Mouse (Mus musculus) CH12.LX (cell line): ENCODE results near the gene Slc7a6. TPM values are rescaled to one million over a fixed set of nuclear protein-coding genes. Genes with fewer than 3 reads are reported as not detected.

Experiments used
- DNase-seq: peaks from one replicate; pipeline ENCODE4 v3.0.0-alpha.2; 2013; ENCODE audit errors: extremely low read depth
- H3K27ac ChIP-seq: 2 replicates; pipeline ENCODE4 v1.5.1; 2012; ENCODE audit warnings: low read depth, mild to moderate bottlenecking, control low read depth, moderate library complexity; ENCODE audit not compliant: insufficient read depth
- H3K27me3 ChIP-seq: replicated peaks from 2 replicates; pipeline ENCODE3; 2012; ENCODE audit warnings: inconsistent platforms
- H3K36me3 ChIP-seq, 2 experiments: replicated peaks in 1 of 2; 2 replicates each; pipeline versions ENCODE3 to v1.6.1; 2012; ENCODE audit warnings: inconsistent platforms in 1 of 2, low read length in 1 of 2, mild to moderate bottlenecking in 1 of 2, mixed read lengths in 1 of 2, moderate library complexity in 1 of 2; ENCODE audit not compliant: control insufficient read depth in 1 of 2, insufficient read depth in 1 of 2
- H3K4me1 ChIP-seq, 2 experiments: 2 replicates each; pipeline ENCODE4 v1.6.1; 2012; ENCODE audit warnings: inconsistent platforms in 1 of 2, moderate library complexity in 1 of 2; ENCODE audit not compliant: insufficient read depth in 2 of 2, control insufficient read depth in 1 of 2
- H3K4me2 ChIP-seq: 2 replicates; pipeline ENCODE4 v1.6.1; 2012; ENCODE audit warnings: low read depth, mild to moderate bottlenecking, control low read depth; ENCODE audit not compliant: poor library complexity, insufficient read depth, severe bottlenecking
- H3K4me3 ChIP-seq, 3 experiments: fragments of 150-350 bp in 1 of 3; sonication (generic) in 1 of 3; replicated peaks in 1 of 3; 2 replicates each; pipeline versions ENCODE3 to v1.5.1; 2011 to 2012; ENCODE audit warnings: low read depth in 2 of 3, low read length in 2 of 3, mild to moderate bottlenecking in 2 of 3, moderate library complexity in 2 of 3, control low read depth in 1 of 3, improper control_type of control experiment in 1 of 3, inconsistent platforms in 1 of 3, mixed read lengths in 1 of 3; ENCODE audit not compliant: poor library complexity in 1 of 3
- H3K79me2 ChIP-seq: replicated peaks from 2 replicates; pipeline ENCODE4 v1.6.1; 2012; ENCODE audit warnings: mild to moderate bottlenecking, moderate library complexity; ENCODE audit not compliant: control insufficient read depth, poor library complexity, insufficient read depth, severe bottlenecking; ENCODE audit errors: extremely low read depth
- H3K9ac ChIP-seq: 2 replicates; pipeline ENCODE4 v1.6.1; 2012; ENCODE audit warnings: low read depth, mild to moderate bottlenecking, control low read depth, moderate library complexity; ENCODE audit not compliant: insufficient read depth
- H3K9me3 ChIP-seq: replicated peaks from 2 replicates; pipeline ENCODE3; 2012; ENCODE audit warnings: low read length, inconsistent platforms, mixed read lengths
- BHLHE40 ChIP-seq: IDR thresholded peaks from 2 replicates; pipeline ENCODE4 v1.6.1; 2011; ENCODE audit warnings: mild to moderate bottlenecking, low read depth, low read length, improper control_type of control experiment
- CHD1 ChIP-seq: IDR thresholded peaks from 2 replicates; pipeline ENCODE4 v1.6.1; 2012; ENCODE audit warnings: low read depth, low read length, improper control_type of control experiment, inconsistent platforms
- CTCF ChIP-seq, 2 experiments: IDR thresholded peaks in 1 of 2; conservative IDR thresholded peaks in 1 of 2; 2 replicates each; pipeline ENCODE4 v1.5.1; 2011 to 2012; ENCODE audit warnings: low read depth in 2 of 2, low read length in 2 of 2, improper control_type of control experiment in 1 of 2, inconsistent platforms in 1 of 2, mild to moderate bottlenecking in 1 of 2, moderate library complexity in 1 of 2
- GABPA ChIP-seq: IDR thresholded peaks from 2 replicates; pipeline ENCODE4 v1.6.1; 2012; ENCODE audit warnings: low read depth, low read length, improper control_type of control experiment, inconsistent platforms; ENCODE audit not compliant: insufficient replicate concordance
- HCFC1 ChIP-seq: IDR thresholded peaks from 2 replicates; pipeline ENCODE4 v1.6.1; 2012; ENCODE audit warnings: low read depth, mild to moderate bottlenecking, inconsistent platforms, low read length, improper control_type of control experiment
- IRF4 ChIP-seq: IDR thresholded peaks from 2 replicates; pipeline ENCODE4 v1.6.1; 2014; ENCODE audit warnings: low read depth, mild to moderate bottlenecking, inconsistent platforms, low read length, improper control_type of control experiment
- JUN ChIP-seq: IDR thresholded peaks from 2 replicates; pipeline ENCODE4 v1.6.1; 2011; ENCODE audit warnings: low read depth, mild to moderate bottlenecking, low read length, improper control_type of control experiment, moderate library complexity; ENCODE audit not compliant: insufficient read depth
- MAFK ChIP-seq: IDR thresholded peaks from 2 replicates; pipeline ENCODE4 v1.6.1; 2011; ENCODE audit warnings: low read length, improper control_type of control experiment; ENCODE audit not compliant: insufficient replicate concordance
- NELFE ChIP-seq: IDR thresholded peaks from 2 replicates; pipeline ENCODE4 v1.6.1; 2011; ENCODE audit warnings: low read depth, low read length, improper control_type of control experiment
- NRF1 ChIP-seq: IDR thresholded peaks from 2 replicates; pipeline ENCODE4 v1.6.1; 2014; ENCODE audit warnings: low read depth, mild to moderate bottlenecking, inconsistent platforms, low read length, improper control_type of control experiment, moderate library complexity
- POLR2AphosphoS2 ChIP-seq: IDR thresholded peaks from 2 replicates; pipeline ENCODE4 v1.6.1; 2011; ENCODE audit warnings: low read depth, low read length, improper control_type of control experiment
- TBP ChIP-seq: conservative IDR thresholded peaks from 2 replicates; pipeline ENCODE4 v1.6.1; 2011; ENCODE audit warnings: low read depth, low read length, improper control_type of control experiment
- UBTF ChIP-seq: IDR thresholded peaks from 2 replicates; pipeline ENCODE4 v1.6.1; 2012; ENCODE audit warnings: low read depth, mild to moderate bottlenecking, inconsistent platforms, low read length, improper control_type of control experiment, moderate library complexity
- USF1 ChIP-seq: IDR thresholded peaks from 2 replicates; pipeline ENCODE4 v1.6.1; 2014; ENCODE audit warnings: low read depth, mild to moderate bottlenecking, inconsistent platforms, low read length, improper control_type of control experiment
- ZMIZ1 ChIP-seq: IDR thresholded peaks from 2 replicates; pipeline ENCODE4 v1.6.1; 2012; ENCODE audit warnings: low read depth, mild to moderate bottlenecking, inconsistent platforms, low read length, improper control_type of control experiment
- ZNF384 ChIP-seq: IDR thresholded peaks from 2 replicates; pipeline ENCODE4 v1.6.1; 2012; ENCODE audit warnings: low read depth, low read length, improper control_type of control experiment, inconsistent platforms
- dilution Hi-C: fragments of 300-500 bp; cut with MboI; formaldehyde crosslinking; loops from 2 replicates; pipeline ENCODE4 v1.14.3; 2020; ENCODE audit warnings: low sequenced_read_pairs; ENCODE audit not compliant: extremely low pct_unique_long_range_greater_than_20kb, extremely low pct_ligation_motif_present
- in situ Hi-C: fragments of 300-500 bp; cut with MboI; formaldehyde crosslinking; loops from 3 replicates; pipeline ENCODE4 v1.14.3; 2019; ENCODE audit warnings: low sequenced_read_pairs, low pct_ligation_motif_present, low pct_unique_long_range_greater_than_20kb, mixed read lengths
- polyA plus RNA-seq: library from polyadenylated mRNA; unstranded; fragments of >175 nt; gene quantifications from 2 replicates; pipeline ENCODE4 v1.2.1, GENCODE M21; 2012; ENCODE audit warnings: low read depth; ENCODE audit not compliant: insufficient read length
- total RNA-seq, 2 experiments: library from RNA; depleted of rRNA; stranded (reverse); fragments of 300-350 nt in 1 of 2; fragments of >200 nt in 1 of 2; gene quantifications; 2 replicates each; pipeline ENCODE4 v1.2.3; 2012 to 2014

Slc7a6 gene
- total and polyA plus RNA-seq, 3 experiments = 24.2 to 61.8 (median 32.6) TPM

DNA sequence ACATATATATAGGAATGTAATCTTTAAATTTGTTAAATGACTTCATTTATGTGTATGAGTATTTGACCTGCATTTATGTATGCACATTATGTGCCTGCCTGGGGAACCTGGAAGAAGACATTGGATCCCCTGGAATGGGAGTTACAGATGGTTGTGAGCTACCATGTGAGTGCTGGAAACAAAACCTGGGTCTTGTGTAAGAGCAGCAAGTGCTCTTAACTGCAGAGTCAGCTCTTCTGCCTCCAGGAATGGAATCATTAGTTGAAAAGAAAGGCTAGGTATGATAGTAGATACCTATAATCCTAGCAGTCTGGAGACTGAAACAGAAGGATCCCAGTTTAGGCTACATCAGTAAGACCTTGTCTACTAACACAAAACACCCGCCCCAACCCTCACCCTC lies 42.6 kb upstream of the Slc7a6 start:
- Histone ChIP-seq H3K36me3 (peaks cover 53 to 96% of the 10 kb centered on the region in 2 experiments), H3K4me2 (no peak overlapping the region), H3K79me2 (peaks cover 6% of the 10 kb centered on the region; the same call in 1 of the 2 replicates), H3K4me1 (no peaks in the 10 kb centered on the region), H3K9ac (no peak overlapping the region), H3K27me3 (no peaks in the 10 kb centered on the region), H3K4me3 (no peak overlapping the region), H3K9me3 (no peaks in the 10 kb centered on the region), H3K27ac (no peak overlapping the region)
- dilution Hi-C loops = no loop called here
- in situ Hi-C loops = no loop called here
- TF ChIP-seq MAFK (0 out of 2 replicates have a peak, but pooled peaks have one; percentile 13), NELFE (no peak)
- no peak for DNase-seq

DNA sequence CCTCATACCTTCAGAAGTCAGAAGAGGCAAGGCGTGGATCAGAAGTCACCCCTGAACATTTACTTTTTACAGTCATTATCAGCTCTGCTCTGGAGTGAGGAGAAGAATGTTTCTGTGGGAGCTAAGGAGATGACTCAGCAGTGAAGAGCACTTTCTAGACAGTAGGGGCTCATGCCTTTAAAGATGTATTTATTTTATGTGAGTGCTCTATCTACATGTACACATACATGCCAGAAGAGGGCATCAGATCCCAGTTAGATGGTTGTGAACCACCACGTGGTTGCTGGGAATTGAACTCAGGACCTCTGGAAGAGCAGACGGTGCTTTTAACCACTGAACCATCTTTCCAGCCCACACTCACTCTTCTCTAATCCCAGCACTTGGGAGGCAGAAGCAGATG lies 41.6 kb upstream of the Slc7a6 start:
- Histone ChIP-seq H3K9me3 (no peaks in the 10 kb centered on the region), H3K4me1 (no peaks in the 10 kb centered on the region), H3K79me2 (peaks cover 6% of the 10 kb centered on the region; the same call in 1 of the 2 replicates), H3K27ac (no peak overlapping the region), H3K4me2 (no peak overlapping the region), H3K27me3 (no peaks in the 10 kb centered on the region), H3K4me3 (no peak overlapping the region), H3K36me3 (peaks cover 55 to 96% of the 10 kb centered on the region in 2 experiments), H3K9ac (no peak overlapping the region)
- in situ Hi-C loops = no loop called here
- dilution Hi-C loops = no loop called here
- TF ChIP-seq CTCF (conservative IDR thresholded peaks at IDR 0.05 in 1 of 2, IDR thresholded peaks at IDR 0.05 in 1 of 2; ENCODE audit: low read depth in 2 of 2, low read length in 2 of 2) (peak in 1 of 2 experiments; percentile 23; a peak in 1 of 4 replicates), JUN (no peak)
- DNase-seq = no peak

DNA sequence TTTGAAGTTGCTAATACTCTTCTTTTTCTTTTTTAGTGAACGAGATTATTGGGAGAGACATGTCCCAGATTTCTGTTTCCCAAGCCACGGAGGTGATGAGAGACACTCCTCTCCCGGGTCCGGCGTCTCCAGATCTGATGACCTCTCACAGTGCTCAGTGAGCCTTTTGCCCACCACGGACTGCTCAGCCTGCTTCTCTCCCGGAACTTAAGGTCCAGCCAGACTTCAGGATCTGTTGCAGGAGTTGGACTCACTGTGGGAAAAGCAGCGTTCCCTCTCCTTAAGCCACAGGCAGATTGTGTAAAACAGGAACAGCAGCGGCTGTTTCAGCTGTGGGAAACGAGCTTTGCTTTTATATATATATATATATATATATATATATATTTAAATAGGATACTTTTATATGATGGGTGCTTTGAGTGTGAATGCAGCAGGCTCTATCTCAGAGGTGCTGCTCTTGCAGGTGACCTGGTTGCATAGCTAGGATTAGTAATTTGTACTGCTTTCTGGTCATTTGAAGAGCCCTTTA lies 40.7 kb upstream of the Slc7a6 start:
- H3K9ac ChIP-seq = no peak overlapping the region
- in situ Hi-C loops = no loop called here
- peaks cover 62 to 98% of the 10 kb centered on the region in 2 experiments for H3K36me3 ChIP-seq
- H3K4me2 ChIP-seq = no peak overlapping the region
- H3K27ac ChIP-seq = no peak overlapping the region
- TF ChIP-seq GABPA (no peak), IRF4 (no peak), POLR2AphosphoS2 (no peak), USF1 (no peak), JUN (no peak), NRF1 (no peak), ZMIZ1 (no peak), BHLHE40 (no peak), ZNF384 (no peak), CHD1 (no peak), HCFC1 (no peak), UBTF (no peak), TBP (no peak)
- no peak overlapping the region for H3K4me3 ChIP-seq
- H3K27me3 ChIP-seq = no peaks in the 10 kb centered on the region
- dilution Hi-C loops = no loop called here
- H3K79me2 ChIP-seq = peaks cover 6% of the 10 kb centered on the region; the same call in 1 of the 2 replicates
- DNase-seq = no peak
- H3K4me1 ChIP-seq = no peaks in the 10 kb centered on the region
- no peaks in the 10 kb centered on the region for H3K9me3 ChIP-seq
